Mouse (Mus musculus) megakaryocyte, embryonic 14.5 days (primary cell): ENCODE results near the gene Foxn4.

Experiments used
- FLI1 ChIP-seq: IDR thresholded peaks from 2 replicates; pipeline ENCODE4 v1.6.1; 2012; ENCODE audit warnings: low read length, inconsistent platforms, mixed read lengths
- GATA1 ChIP-seq: IDR thresholded peaks from 3 replicates; pipeline ENCODE4 v1.6.1; 2012; ENCODE audit warnings: mixed read lengths, low read length, inconsistent platforms, borderline replicate concordance

- TF ChIP-seq GATA1 (no peak), FLI1 (no peak)
Measured at GRCm38 (mm10) chr5:114259495-114259894, 14.1 kb downstream of the Foxn4 start.
